Mouse (Mus musculus): ENCODE measurements around the gene Dhx30.

DNA sequence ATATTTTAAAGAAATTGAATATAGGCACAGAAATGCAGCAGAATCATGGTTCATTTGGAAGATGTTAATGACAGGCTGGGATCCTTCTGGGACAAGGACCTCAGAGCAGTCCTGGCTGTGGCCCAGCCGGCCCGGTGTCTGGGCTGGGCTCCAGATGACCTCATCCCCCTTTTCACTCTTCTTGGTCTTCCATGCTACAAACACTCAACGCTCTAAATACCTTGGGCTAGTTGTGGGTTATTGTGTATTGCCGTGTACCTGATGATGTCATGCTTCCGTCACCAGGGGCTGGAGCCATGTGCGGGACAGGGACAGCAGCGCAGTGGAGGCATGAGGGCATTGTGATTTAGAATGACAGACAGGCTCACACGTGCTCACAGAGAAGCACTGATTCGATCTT is 47.3 kb downstream of the Dhx30 start:
- TF ChIP-seq CTCF (IDR thresholded peaks at IDR 0.05; ENCODE audit: low read depth) (no peak), EP300 (optimal IDR thresholded peaks at IDR 0.05) (no peak)
